Mouse (Mus musculus) embryonic stem cell, embryonic (primary cell): ENCODE data around the gene Arid5b.

Experiments used
- CTCF ChIA-PET, 4 experiments: fragments of 300-600 bp in 2 of 4; fragments of 350-600 bp in 2 of 4; sonication (Branson Sonifier 250); formaldehyde crosslinking; loops; one replicate each; lab custom pipeline; 2022; ENCODE audit warnings: inconsistent platforms in 2 of 4; lab: Charles Lee
- POLR2A ChIA-PET, 4 experiments: fragments of 300-600 bp in 2 of 4; fragments of 350-600 bp in 2 of 4; sonication (Branson Sonifier 250); formaldehyde crosslinking; loops; one replicate each; lab custom pipeline; 2022; ENCODE audit warnings: antibody characterized with exemption in 4 of 4, inconsistent platforms in 1 of 4; lab: Charles Lee

Arid5b gene

GRCm38 (mm10) chr10:68148495-68148894 is 130.0 kb downstream of the Arid5b start:
- CTCF ChIA-PET = interaction anchor here (0.5 to 5.5 kb wide), 23 partner anchors 9 to 1568 kb away, joined by 3 to 52 read pairs (median 5); no protein-coding TSS in a partner anchor
- POLR2A ChIA-PET = interaction anchor here (0.6 to 14.7 kb wide), 42 partner anchors 8 to 145 kb away, joined by 3 to 570 read pairs (median 4); no protein-coding TSS in a partner anchor

GRCm38 (mm10) chr10:68147730-68148129 is 130.8 kb downstream of the Arid5b start:
- ChIA-PET POLR2A (interaction anchor here (0.7 to 14.7 kb wide), 44 partner anchors 8 to 1096 kb away, joined by 3 to 570 read pairs (median 5); no protein-coding TSS in a partner anchor), CTCF (interaction anchor here (0.6 to 5.5 kb wide), 25 partner anchors 8 to 752 kb away, joined by 3 to 52 read pairs (median 5); no protein-coding TSS in a partner anchor)

DNA sequence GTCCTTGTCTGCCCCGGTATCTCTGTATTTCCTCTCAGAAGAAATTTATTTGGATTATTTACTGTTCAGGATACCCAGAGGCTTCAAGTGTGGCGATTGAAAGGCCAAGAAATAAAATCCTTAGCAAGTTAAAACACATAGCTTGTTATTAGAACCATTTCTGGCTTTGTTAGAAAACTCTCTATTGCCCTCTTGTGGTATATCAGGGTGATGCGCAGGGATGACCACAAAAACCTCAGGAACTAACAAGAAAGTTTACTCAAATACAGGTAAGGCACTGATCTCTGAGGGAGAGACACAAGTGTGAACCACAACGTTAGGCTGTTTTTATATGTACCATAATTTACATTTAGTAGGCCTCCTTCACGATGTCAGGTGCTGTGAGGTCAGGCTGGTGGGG is 131.7 kb downstream of the Arid5b start:
- POLR2A ChIA-PET = interaction anchor here (0.6 to 14.7 kb wide), 46 partner anchors 10 to 610 kb away, joined by 3 to 570 read pairs (median 4); no protein-coding TSS in a partner anchor
- CTCF ChIA-PET = interaction anchor here (0.5 to 5.5 kb wide), 43 partner anchors 9 to 1226 kb away, joined by 3 to 52 read pairs (median 4); no protein-coding TSS in a partner anchor

DNA sequence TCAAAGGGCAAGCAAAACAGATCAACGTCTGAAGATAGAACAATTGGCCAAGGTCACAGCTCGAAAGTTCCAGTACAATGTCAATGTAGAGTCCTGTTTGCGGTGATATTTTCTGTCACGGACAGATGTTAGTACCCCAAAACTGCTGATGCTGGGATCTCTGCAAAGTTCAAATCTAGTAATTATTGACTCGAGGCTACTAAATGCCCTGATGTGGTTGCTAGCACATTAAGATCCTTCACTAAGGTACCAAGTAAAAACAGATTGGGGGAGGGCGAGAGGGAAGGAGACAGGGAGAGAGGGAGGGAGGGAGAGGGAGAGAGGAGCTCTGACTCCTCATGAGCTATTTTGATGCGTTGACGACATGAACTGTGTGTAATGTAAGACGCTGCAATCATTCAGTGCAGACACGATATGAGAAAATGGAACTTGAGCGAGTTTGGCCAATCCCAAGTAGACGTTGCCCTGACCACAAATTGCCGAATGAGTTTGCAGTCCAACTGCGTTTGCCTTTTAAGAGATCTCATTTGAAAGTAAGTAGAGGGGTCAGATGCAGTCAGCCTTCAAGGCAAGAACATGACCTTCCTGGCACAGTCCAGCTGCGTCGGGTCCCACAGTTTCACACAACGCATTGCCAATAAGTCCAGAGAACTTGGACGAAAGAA is 133.1 kb downstream of the Arid5b start:
- CTCF ChIA-PET = interaction anchor here (0.5 to 5.5 kb wide), 15 partner anchors 8 to 146 kb away, joined by 3 to 52 read pairs (median 4); no protein-coding TSS in a partner anchor
- POLR2A ChIA-PET = interaction anchor here (0.5 to 14.7 kb wide), 26 partner anchors 8 to 324 kb away, joined by 3 to 570 read pairs (median 6); no protein-coding TSS in a partner anchor

DNA sequence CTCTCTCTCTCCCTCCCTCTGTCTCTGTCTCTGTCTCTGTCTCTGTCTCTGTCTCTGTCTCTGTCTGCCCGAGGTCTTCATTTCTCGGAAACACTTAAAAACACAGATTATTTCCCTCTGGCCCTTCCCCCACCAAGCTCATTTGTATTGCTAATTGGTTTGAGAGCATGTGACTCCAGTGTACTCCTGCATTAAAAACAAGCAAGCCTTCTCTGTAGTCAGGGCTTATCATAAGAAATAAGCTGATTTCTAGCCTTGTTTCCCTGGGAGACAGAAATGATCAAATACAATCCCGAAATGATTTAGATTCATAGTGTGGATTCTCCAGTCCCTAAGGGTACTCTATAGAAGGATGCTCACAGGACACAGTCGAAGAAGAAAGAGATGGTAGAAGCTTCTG is 136.0 kb downstream of the Arid5b start:
- CTCF ChIA-PET = interaction anchor here in 3 of 4 experiments (0.5 to 0.8 kb wide), 5 partner anchors 161 to 1804 kb away, joined by 3 read pairs; no protein-coding TSS in a partner anchor
- POLR2A ChIA-PET = interaction anchor here in 3 of 4 experiments (0.6 to 14.7 kb wide), 36 partner anchors 9 to 1975 kb away, joined by 3 to 570 read pairs (median 4); no protein-coding TSS in a partner anchor

- POLR2A ChIA-PET = interaction anchor here in 3 of 4 experiments (0.6 to 14.7 kb wide), 15 partner anchors 8 to 1976 kb away, joined by 3 to 570 read pairs (median 6); no protein-coding TSS in a partner anchor
- CTCF ChIA-PET = interaction anchor here in 1 of 4 experiments (1.1 kb wide), 1 partner anchor 129 kb away, joined by 3 read pairs; no protein-coding TSS in a partner anchor
Observed at GRCm38 (mm10) chr10:68141567-68141966, 137.0 kb downstream of the Arid5b start.

DNA sequence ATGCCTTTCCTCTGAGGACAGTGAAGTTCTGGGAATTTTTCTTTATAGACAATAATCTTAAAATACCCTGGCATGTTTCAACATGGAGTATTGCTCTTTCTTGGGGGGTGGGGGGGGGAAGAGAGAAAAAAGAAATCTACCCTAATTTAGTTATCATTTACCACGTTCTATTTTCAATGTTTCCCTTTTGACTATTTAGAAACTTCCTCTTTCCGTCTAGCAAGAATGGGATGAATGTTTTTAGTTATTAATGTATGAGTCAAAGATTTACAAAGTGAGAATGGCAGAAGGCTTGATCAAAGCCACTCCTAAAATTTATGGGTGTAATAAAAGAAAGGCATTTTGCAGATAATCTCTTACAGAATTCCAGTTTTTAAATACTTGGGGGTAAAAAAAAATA is 137.7 kb downstream of the Arid5b start:
- ChIA-PET CTCF (no interaction called here), POLR2A (interaction anchor here in 3 of 4 experiments (0.6 to 14.7 kb wide), 13 partner anchors 8 to 406 kb away, joined by 3 to 570 read pairs (median 25); no protein-coding TSS in a partner anchor)

GRCm38 (mm10) chr10:68140306-68140705 is 138.2 kb downstream of the Arid5b start:
- CTCF ChIA-PET = interaction anchor here (0.5 to 0.7 kb wide), 4 partner anchors 15 to 1014 kb away, joined by 3 to 4 read pairs (median 3); no protein-coding TSS in a partner anchor
- POLR2A ChIA-PET = interaction anchor here (0.6 to 14.7 kb wide), 34 partner anchors 8 to 1124 kb away, joined by 3 to 570 read pairs (median 14); partner anchors contain the start of gene Arid5b (in 1 of the 4)

DNA sequence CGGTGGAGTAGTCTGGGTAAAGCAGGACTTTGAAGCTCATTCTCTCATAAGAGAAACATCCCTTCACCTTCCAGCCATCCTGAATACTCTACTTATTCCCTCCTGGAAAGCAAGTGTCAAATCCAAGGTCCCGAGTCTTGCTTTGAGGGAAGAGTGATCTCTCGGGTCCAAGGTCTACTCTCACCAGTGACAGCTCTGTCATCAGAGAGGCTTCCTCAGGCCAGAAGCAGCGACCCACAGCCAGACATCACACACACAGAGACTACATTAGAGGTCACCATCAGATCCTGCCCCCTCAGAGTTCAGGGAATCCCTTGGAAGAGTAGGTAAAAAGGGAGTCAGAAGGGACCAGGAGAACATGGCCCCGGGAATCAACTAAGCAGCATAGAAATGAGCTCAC is 140.4 kb downstream of the Arid5b start:
- ChIA-PET CTCF (interaction anchor here (1.2 to 4.7 kb wide), 9 partner anchors 9 to 145 kb away, joined by 3 to 43 read pairs (median 7); no protein-coding TSS in a partner anchor), POLR2A (interaction anchor here (0.6 to 14.7 kb wide), 102 partner anchors 8 to 1134 kb away, joined by 3 to 570 read pairs (median 14); partner anchors contain the start of genes Arid5b (in 2 of the 4), Ado (in 1 of the 4), Nrbf2 (in 1 of the 4) and Rtkn2 (in 1 of the 4))

- ChIA-PET POLR2A (interaction anchor here (0.5 to 14.7 kb wide), 193 partner anchors 9 to 1995 kb away, joined by 3 to 570 read pairs (median 5); partner anchors contain the start of genes Arid5b (in 2 of the 4), Cabcoco1 (in 2 of the 4), Nrbf2 (in 2 of the 4) and Ado (in 1 of the 4)), CTCF (interaction anchor here (0.5 to 4.7 kb wide), 20 partner anchors 9 to 1236 kb away, joined by 3 to 43 read pairs (median 6); no protein-coding TSS in a partner anchor)
Observed at GRCm38 (mm10) chr10:68137151-68137833, 141.2 kb downstream of the Arid5b start.

- ChIA-PET POLR2A (interaction anchor here (0.5 to 14.7 kb wide), 167 partner anchors 9 to 1995 kb away, joined by 3 to 570 read pairs (median 7); partner anchors contain the start of genes Arid5b (in 2 of the 4), Cabcoco1 (in 2 of the 4), Nrbf2 (in 2 of the 4) and Rtkn2 (in 1 of the 4)), CTCF (interaction anchor here (0.5 to 4.7 kb wide), 19 partner anchors 8 to 1176 kb away, joined by 3 to 43 read pairs (median 5); no protein-coding TSS in a partner anchor)
Observed at GRCm38 (mm10) chr10:68136480-68137083, 142.0 kb downstream of the Arid5b start.

GRCm38 (mm10) chr10:68136051-68136450 is 142.5 kb downstream of the Arid5b start:
- ChIA-PET POLR2A (interaction anchor here (0.5 to 14.7 kb wide), 114 partner anchors 8 to 1285 kb away, joined by 3 to 570 read pairs (median 12); partner anchors contain the start of genes Arid5b (in 2 of the 4), Nrbf2 (in 1 of the 4), Rtkn2 (in 1 of the 4) and Zfp365 (in 1 of the 4)), CTCF (interaction anchor here (0.5 to 4.7 kb wide), 14 partner anchors 8 to 1176 kb away, joined by 3 to 43 read pairs (median 6); no protein-coding TSS in a partner anchor)

DNA sequence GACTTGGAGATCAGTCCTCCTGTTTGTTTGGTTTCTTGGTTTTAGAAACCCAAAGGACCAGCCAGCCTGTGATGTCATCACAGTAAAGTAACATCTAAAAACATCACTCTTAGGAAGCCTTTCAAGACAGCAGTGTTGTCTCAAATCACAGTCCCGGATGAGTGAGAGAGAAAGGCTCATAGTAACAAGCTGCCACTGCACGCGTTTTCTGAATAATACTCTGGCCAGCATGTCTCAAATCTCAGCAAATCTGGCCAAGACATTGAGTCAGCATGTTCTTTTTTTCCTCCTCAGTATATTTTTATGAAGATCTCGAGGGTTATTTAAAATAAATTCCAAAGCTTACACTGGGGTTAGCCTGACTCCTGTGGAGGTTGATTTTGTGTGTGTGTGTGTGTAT is 143.1 kb downstream of the Arid5b start:
- POLR2A ChIA-PET = interaction anchor here (0.6 to 14.7 kb wide), 59 partner anchors 8 to 1215 kb away, joined by 3 to 570 read pairs (median 28); partner anchors contain the start of gene Arid5b (in 2 of the 4)

DNA sequence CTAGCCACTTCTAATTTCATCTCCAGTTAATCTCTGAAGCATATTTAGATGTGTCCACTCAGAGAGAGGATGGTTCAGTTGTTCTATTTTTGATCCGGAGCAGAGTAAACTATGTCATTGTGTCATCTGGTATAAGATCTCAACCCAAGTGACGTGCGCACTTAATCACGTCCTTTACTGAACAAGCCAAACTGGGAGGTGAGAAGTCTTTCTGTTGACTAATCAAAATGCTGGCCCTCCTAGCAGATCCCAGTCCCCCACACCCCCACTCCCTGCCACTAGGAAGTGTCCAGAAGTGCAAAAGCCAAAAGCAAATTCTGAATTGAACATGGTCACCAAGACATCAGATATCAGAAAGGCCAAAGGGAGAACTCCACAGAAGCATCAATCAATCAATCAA is 144.0 kb downstream of the Arid5b start:
- POLR2A ChIA-PET = interaction anchor here in 2 of 4 experiments (1.4 to 19.1 kb wide), 13 partner anchors 7 to 142 kb away, joined by 3 to 570 read pairs (median 66); partner anchors contain the start of gene Arid5b (in 1 of the 2)
- CTCF ChIA-PET = no interaction called here

More for the DNA sequence above, 143.1 kb downstream of the Arid5b start:
- CTCF ChIA-PET = interaction anchor here in 1 of 4 experiments (0.6 to 4.7 kb wide), 2 partner anchors 11 to 147 kb away, joined by 3 to 43 read pairs; no protein-coding TSS in a partner anchor

GRCm38 (mm10) chr10:68134071-68134470 is 144.5 kb downstream of the Arid5b start:
- POLR2A ChIA-PET = interaction anchor here in 3 of 4 experiments (0.7 to 19.1 kb wide), 10 partner anchors 8 to 125 kb away, joined by 3 to 570 read pairs (median 6); no protein-coding TSS in a partner anchor
- CTCF ChIA-PET = interaction anchor here in 1 of 4 experiments (0.6 kb wide), 1 partner anchor 10 kb away, joined by 4 read pairs; no protein-coding TSS in a partner anchor

GRCm38 (mm10) chr10:68132636-68133035 is 145.9 kb downstream of the Arid5b start:
- CTCF ChIA-PET = no interaction called here
- POLR2A ChIA-PET = interaction anchor here (0.5 to 19.1 kb wide), 15 partner anchors 8 to 990 kb away, joined by 3 to 570 read pairs (median 4); no protein-coding TSS in a partner anchor
